In genomic region chr8:70240642-70241041, GRCm38 (mm10) we compare ENCODE assay signal across 9 mouse cellular contexts.
A peak's percentile ranks its signal among the peaks of the same experiment; 100 is the strongest.
DNase-seq lines count a peak whose midpoint lies in the region.
"Had no signal": no experiment of that assay in that cellular context is flagged by ENCODE, and none has a peak within 500 bp of the region (broad histone marks: within the 10 kb centered on the region; RNA-seq: fewer than 3 reads in every experiment).

No protein-coding gene starts in this region.

- DNase-seq in kidney, adult 11 months: peak; percentile 15
- DNase-seq in kidney, postnatal 10 days: no peak
- peak; percentile 43 for DNase-seq in 416B (ENCODE audit: low read depth)
- peak; percentile 33 for DNase-seq in ES-CJ7 (ENCODE audit: low read depth, low spot score)
- peak; percentile 35 for DNase-seq in lung, postnatal 25 days (ENCODE audit: low spot score)
- no peak for DNase-seq in spleen, adult 18-20 months
- no peak for DNase-seq in adrenal gland, adult (ENCODE audit: inconsistent age in 2 of 2, low spot score in 1 of 2)
- no peak for DNase-seq in spleen, postnatal 4 days (ENCODE audit: low spot score in 2 of 2)
- DNase-seq: adrenal gland, adult 8-10 months had no signal

Comparison
In these comparisons a context has a peak if more than half of its experiments do, and no peak if none do; other contexts are left out.
1. DNase-seq: peak in kidney, adult 11 months (single experiment), 416B (single experiment), ES-CJ7 (single experiment) and lung, postnatal 25 days (single experiment); none in kidney, postnatal 10 days (single experiment), spleen, adult 18-20 months (0 of 2), adrenal gland, adult (0 of 2) and spleen, postnatal 4 days (0 of 2).